Mouse (Mus musculus) kidney, adult 2 months (tissue): ENCODE results near the gene Mrps12.

Experiments used
- CTCF ChIP-seq: fragments of 200-500 bp; conservative IDR thresholded peaks from 2 replicates; pipeline ENCODE4 v1.5.1; 2011; ENCODE audit warnings: low read depth, mild to moderate bottlenecking, control low read depth, low read length, moderate library complexity, mixed read lengths; ENCODE audit not compliant: insufficient read depth, insufficient read length
- POLR2A ChIP-seq: fragments of 200-500 bp; IDR thresholded peaks from one replicate; pipeline ENCODE4 v1.6.1; 2011; ENCODE audit warnings: low read depth, low read length, control low read depth

GRCm38 (mm10) chr7:28785161-28785560 lies 43.5 kb upstream of the Mrps12 start:
- no peak for TF ChIP-seq CTCF
- no peak for TF ChIP-seq POLR2A
